Mouse (Mus musculus): ENCODE measurements at regions not wholly inside any gene's neighbourhood (a gene's known extent, or its start where the extent isn't known, plus 50 kb on each side); places are given as distances from the start of the nearest gene placed in this dataset.

DNA sequence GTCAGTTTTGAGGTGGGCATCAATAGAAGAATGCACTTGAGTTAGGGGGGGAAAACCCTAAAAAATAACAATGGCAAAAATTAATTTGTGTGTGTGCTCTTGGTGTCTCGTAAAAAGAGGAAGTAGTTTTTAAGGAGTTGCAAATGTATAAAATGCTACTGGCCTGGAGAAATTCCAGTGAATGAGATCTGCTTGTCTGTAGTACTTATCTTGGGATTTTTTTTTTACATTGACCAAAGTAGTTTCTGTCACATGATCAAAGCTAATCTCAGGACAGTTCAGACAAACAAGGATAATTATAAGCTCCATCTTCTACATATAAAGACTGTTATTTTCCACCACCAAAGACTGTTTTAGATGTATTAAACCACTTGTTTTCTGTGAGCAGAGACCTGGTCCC is 128.3 kb upstream of the Zeb2 start (continued):
- no peak for TF ChIP-seq ELF1 (IDR thresholded peaks at IDR 0.05; ENCODE audit: low read depth, low read length)
- 0 out of 2 replicates have a peak, but pooled peaks have one; percentile 1 for TF ChIP-seq SMC3 (IDR thresholded peaks at IDR 0.05; ENCODE audit: low read depth, low read length)
- TF ChIP-seq TCF12 (IDR thresholded peaks at IDR 0.05; ENCODE audit: low read depth, low read length): peak; percentile 42; the same call in 1 of the 2 replicates
- 0 out of 2 replicates have a peak, but pooled peaks have one; percentile 42 for TF ChIP-seq HCFC1 (IDR thresholded peaks at IDR 0.05; ENCODE audit: low read depth, low read length)
- TF ChIP-seq ZMIZ1 (IDR thresholded peaks at IDR 0.05; ENCODE audit: low read depth, low read length): no peak
- peak; percentile 57 to 66; a peak in 3 of 4 replicates for TF ChIP-seq EP300 (IDR thresholded peaks at IDR 0.05; ENCODE audit: low read depth in 1 of 2, low read length in 2 of 2)
- 0 out of 2 replicates have a peak, but pooled peaks have one; percentile 25 for TF ChIP-seq MYC (IDR thresholded peaks at IDR 0.05; ENCODE audit: low read depth, low read length)
- TF ChIP-seq ZKSCAN1 (IDR thresholded peaks at IDR 0.05; ENCODE audit: low read depth, low read length): no peak

DNA sequence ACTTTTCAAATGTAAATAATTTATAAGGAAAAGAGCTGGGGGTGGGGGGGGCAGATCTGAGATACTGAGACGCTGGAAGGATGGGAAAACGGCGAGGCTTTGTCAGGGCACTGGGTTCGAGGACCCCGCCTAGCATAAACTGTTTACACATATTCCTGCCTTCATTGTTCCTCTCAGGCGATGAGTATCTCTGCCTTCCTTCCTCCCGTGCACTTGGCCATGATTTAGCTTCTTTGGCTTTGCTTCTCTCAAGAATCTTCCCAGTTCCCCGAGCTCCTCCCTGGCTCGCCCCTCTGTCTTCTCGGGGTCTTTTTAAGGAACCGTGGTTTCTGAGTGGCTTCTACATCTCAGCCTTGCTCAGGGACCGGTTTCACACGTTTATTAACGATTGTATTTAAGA is 127.3 kb upstream of the Zeb2 start:
- peak overlapping the region; percentile 22 for H3K27ac ChIP-seq (ENCODE audit: control insufficient read depth, low read depth, low read length)
- no peak for DNase-seq (ENCODE audit: low read depth, low spot score)
- H3K4me1 ChIP-seq (ENCODE audit: control insufficient read depth in 1 of 2, insufficient read depth in 2 of 2, low read length in 2 of 2): peaks cover 8 to 27% of the 10 kb centered on the region in 2 experiments
- no peak for TF ChIP-seq EP300 (IDR thresholded peaks at IDR 0.05; ENCODE audit: low read depth in 1 of 2, low read length in 2 of 2)
- no peak for TF ChIP-seq ZC3H11A (IDR thresholded peaks at IDR 0.05; ENCODE audit: low read depth, low read length)
- no peak for TF ChIP-seq E2F4 (IDR thresholded peaks at IDR 0.05; ENCODE audit: borderline replicate concordance, low read depth, low read length)
- TF ChIP-seq GABPA (IDR thresholded peaks at IDR 0.05; ENCODE audit: low read depth, low read length): no peak
- no peak for TF ChIP-seq POLR2A (IDR thresholded peaks at IDR 0.05; ENCODE audit: control insufficient read depth in 1 of 2, insufficient read depth in 1 of 2, low read depth in 1 of 2, low read length in 2 of 2, poor library complexity in 1 of 2)
- no peak for TF ChIP-seq BHLHE40 (IDR thresholded peaks at IDR 0.05; ENCODE audit: borderline replicate concordance, low read depth, low read length)
- no peak for TF ChIP-seq MAZ (IDR thresholded peaks at IDR 0.05; ENCODE audit: low read depth, low read length)
- no peaks in the 10 kb centered on the region for H3K27me3 ChIP-seq (ENCODE audit: control insufficient read depth in 1 of 2, insufficient read depth in 2 of 2, low read length in 2 of 2)
- H3K36me3 ChIP-seq (ENCODE audit: control insufficient read depth in 1 of 2, insufficient read depth in 2 of 2, low read length in 2 of 2): peaks cover 0 to 19% of the 10 kb centered on the region in 2 experiments; a peak in 2 of 4 replicates
- H3K79me2 ChIP-seq (ENCODE audit: control insufficient read depth, insufficient read depth, low read length, poor library complexity): no peaks in the 10 kb centered on the region
- H3K9me3 ChIP-seq (replicated peaks; ENCODE audit: insufficient read depth, low read length): no peaks in the 10 kb centered on the region
- peak overlapping the region in 1 of 2 experiments; percentile 25; a peak in 2 of 4 replicates for H3K4me3 ChIP-seq (ENCODE audit: control insufficient read depth in 1 of 2, insufficient read depth in 1 of 2, low read depth in 2 of 2, low read length in 2 of 2)
- no peak overlapping the region for H3K9ac ChIP-seq (ENCODE audit: control insufficient read depth, low read depth, low read length, poor library complexity, severe bottlenecking)

DNA sequence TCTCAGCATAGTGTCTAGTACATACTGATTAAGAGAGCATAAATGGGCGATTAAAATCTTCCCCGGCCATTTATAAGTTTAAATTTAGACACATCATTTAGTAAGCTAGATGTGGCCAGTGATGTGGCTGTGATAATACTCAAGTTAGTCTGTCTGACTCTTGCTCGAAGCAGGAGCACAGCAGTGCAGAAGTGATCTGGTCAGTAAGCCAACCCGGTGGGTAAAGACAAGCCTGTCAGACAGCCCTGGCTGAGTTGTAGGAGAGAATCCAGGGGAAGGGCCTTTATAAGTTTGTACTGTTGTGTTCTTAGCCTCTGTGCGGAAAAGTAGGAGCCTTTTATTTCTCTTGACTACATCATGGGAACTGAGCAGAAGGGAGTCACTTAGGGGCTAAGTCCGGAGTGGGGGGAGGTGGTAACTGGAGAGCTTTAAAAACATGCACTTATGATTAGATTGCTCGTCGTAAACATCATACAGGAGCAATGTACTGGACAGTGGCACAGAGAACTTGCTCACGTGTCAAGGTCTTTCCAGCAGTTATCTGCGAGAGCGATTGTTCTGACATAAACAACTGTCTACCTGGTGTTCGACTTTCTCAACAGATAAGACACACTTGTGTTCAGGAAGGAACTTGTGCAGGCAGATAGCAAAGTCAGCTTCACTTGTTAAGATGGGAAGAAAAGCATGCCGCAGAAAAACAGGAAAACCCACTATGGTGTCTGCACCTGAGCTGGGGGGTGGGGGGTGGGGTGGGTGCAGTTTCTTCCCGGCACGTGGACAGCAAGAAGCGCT is 122.5 kb upstream of the Zeb2 start:
- Histone ChIP-seq H3K9ac (ENCODE audit: control insufficient read depth, low read depth, low read length, poor library complexity, severe bottlenecking) (peak overlapping the region; percentile 36), H3K27ac (ENCODE audit: control insufficient read depth, low read depth, low read length) (peak overlapping the region; percentile 73), H3K4me3 (ENCODE audit: control insufficient read depth in 1 of 2, insufficient read depth in 1 of 2, low read depth in 2 of 2, low read length in 2 of 2) (peak overlapping the region; percentile 29 to 33), H3K27me3 (ENCODE audit: control insufficient read depth in 1 of 2, insufficient read depth in 2 of 2, low read length in 2 of 2) (no peaks in the 10 kb centered on the region), H3K4me1 (ENCODE audit: control insufficient read depth in 1 of 2, insufficient read depth in 2 of 2, low read length in 2 of 2) (peaks cover 2 to 24% of the 10 kb centered on the region in 2 experiments; a peak in 3 of 4 replicates), H3K9me3 (replicated peaks; ENCODE audit: insufficient read depth, low read length) (no peaks in the 10 kb centered on the region), H3K79me2 (ENCODE audit: control insufficient read depth, insufficient read depth, low read length, poor library complexity) (no peaks in the 10 kb centered on the region), H3K36me3 (ENCODE audit: control insufficient read depth in 1 of 2, insufficient read depth in 2 of 2, low read length in 2 of 2) (peaks cover 0 to 17% of the 10 kb centered on the region in 2 experiments; a peak in 2 of 4 replicates)
- peak; percentile 82 for DNase-seq (ENCODE audit: low read depth, low spot score)
- TF ChIP-seq MYC (IDR thresholded peaks at IDR 0.05; ENCODE audit: low read depth, low read length) (peak; percentile 96), TAL1 (IDR thresholded peaks at IDR 0.05; ENCODE audit: low read length) (peak; percentile 74), MXI1 (IDR thresholded peaks at IDR 0.05; ENCODE audit: low read depth, low read length) (peak; percentile 87), MAZ (IDR thresholded peaks at IDR 0.05; ENCODE audit: low read depth, low read length) (peak; percentile 41; the same call in 1 of the 2 replicates), ZC3H11A (IDR thresholded peaks at IDR 0.05; ENCODE audit: low read depth, low read length) (peak; percentile 24; the same call in 1 of the 2 replicates), HCFC1 (IDR thresholded peaks at IDR 0.05; ENCODE audit: low read depth, low read length) (0 out of 2 replicates have a peak, but pooled peaks have one; percentile 39), ELF1 (IDR thresholded peaks at IDR 0.05; ENCODE audit: low read depth, low read length) (peak; percentile 53; the same call in 1 of the 2 replicates), EP300 (IDR thresholded peaks at IDR 0.05; ENCODE audit: low read depth in 1 of 2, low read length in 2 of 2) (peak; percentile 93 to 97), BHLHE40 (IDR thresholded peaks at IDR 0.05; ENCODE audit: borderline replicate concordance, low read depth, low read length) (peak; percentile 99), E2F4 (IDR thresholded peaks at IDR 0.05; ENCODE audit: borderline replicate concordance, low read depth, low read length) (no peak), POLR2AphosphoS5 (IDR thresholded peaks at IDR 0.05; ENCODE audit: borderline replicate concordance, low read depth, low read length) (no peak), SIN3A (IDR thresholded peaks at IDR 0.05; ENCODE audit: low read length) (peak; percentile 89), RCOR1 (IDR thresholded peaks at IDR 0.05; ENCODE audit: low read depth, low read length) (peak; percentile 71), TBP (IDR thresholded peaks at IDR 0.05; ENCODE audit: low read depth, low read length) (no peak), MAX (IDR thresholded peaks at IDR 0.05; ENCODE audit: low read length) (peak; percentile 87), ZNF384 (IDR thresholded peaks at IDR 0.05; ENCODE audit: low read depth, low read length) (no peak), POLR2A (IDR thresholded peaks at IDR 0.05; ENCODE audit: control insufficient read depth in 1 of 2, insufficient read depth in 1 of 2, low read depth in 1 of 2, low read length in 2 of 2, poor library complexity in 1 of 2) (no peak), CHD2 (IDR thresholded peaks at IDR 0.05; ENCODE audit: low read length) (peak; percentile 28; the same call in 1 of the 2 replicates), MYB (IDR thresholded peaks at IDR 0.05; ENCODE audit: low read depth, low read length) (peak; percentile 84), GATA1 (IDR thresholded peaks at IDR 0.05; ENCODE audit: low read depth, low read length) (peak; percentile 97)
